Mouse (Mus musculus) bone marrow, adult 2 months (tissue): ENCODE data around the gene Ercc1.

Experiments
- CTCF ChIP-seq: fragments of 200-500 bp; IDR thresholded peaks from 2 replicates; pipeline ENCODE4 v1.5.1; 2011; ENCODE audit warnings: low read length, control low read depth; ENCODE audit not compliant: control insufficient read depth, insufficient read depth
- POLR2A ChIP-seq: fragments of 200-500 bp; IDR thresholded peaks from 2 replicates; pipeline ENCODE4 v1.6.1; 2011; ENCODE audit warnings: low read depth, mild to moderate bottlenecking, control low read depth, low read length, borderline replicate concordance; ENCODE audit not compliant: control insufficient read depth

DNA sequence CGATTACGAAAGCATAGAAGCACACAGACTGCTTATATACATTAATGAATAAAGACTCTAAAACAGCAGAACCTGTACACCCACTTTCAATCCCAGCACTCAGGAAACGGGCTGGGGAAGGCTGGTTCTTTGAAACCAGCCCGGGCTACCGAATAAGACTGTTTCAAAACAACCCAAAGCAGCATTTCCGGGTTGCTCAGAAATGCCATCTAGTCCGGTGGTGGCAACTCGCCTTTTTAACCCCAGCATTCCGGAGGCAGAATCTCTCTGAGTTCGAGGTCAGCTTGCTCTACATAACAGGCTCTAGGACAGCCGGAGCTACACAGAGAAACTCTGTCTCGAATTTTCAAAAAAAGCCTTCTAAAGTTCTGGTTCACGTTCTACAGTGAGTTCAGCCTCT lies 14.1 kb downstream of the Ercc1 start:
- TF ChIP-seq CTCF (no peak), POLR2A (no peak)
